Mouse (Mus musculus): ENCODE measurements around the gene Tbx1.
"Not testable (repeated sequence)": the region's sequence is repeated elsewhere in the genome, so short reads cannot be mapped to it uniquely, and the experiment has no call there.

The Tbx1 gene

DNA sequence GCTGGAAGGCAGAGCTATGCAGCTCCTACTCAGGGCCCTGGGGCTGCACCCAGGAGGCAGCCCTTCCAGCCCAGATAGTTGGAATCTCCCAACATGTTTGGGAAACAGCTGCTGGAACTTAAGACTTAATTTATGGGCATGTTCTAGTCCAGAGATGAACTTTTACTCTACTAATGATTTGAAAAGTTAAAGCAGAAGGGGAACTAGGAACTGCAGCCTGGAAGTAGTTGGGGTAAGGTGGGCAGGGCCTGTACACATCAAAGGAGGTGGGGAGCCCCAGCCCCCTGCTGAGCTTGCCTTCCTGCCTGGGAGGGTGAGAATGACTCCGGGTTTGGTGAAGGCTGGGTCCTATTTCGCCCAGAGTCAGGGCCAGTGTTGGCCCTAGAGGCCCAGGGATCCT lies 35.8 kb downstream of the Tbx1 start:
- in situ Hi-C loops (cut with MboI, MseI), result no loop called here

- in situ Hi-C loops (cut with MboI, MseI), result no loop called here
Measured at GRCm38 (mm10) chr16:18552106-18552710, 38.3 kb downstream of the Tbx1 start.

- in situ Hi-C loops (cut with MboI, MseI), result no loop called here
Measured at GRCm38 (mm10) chr16:18551604-18552003, 38.9 kb downstream of the Tbx1 start.

DNA sequence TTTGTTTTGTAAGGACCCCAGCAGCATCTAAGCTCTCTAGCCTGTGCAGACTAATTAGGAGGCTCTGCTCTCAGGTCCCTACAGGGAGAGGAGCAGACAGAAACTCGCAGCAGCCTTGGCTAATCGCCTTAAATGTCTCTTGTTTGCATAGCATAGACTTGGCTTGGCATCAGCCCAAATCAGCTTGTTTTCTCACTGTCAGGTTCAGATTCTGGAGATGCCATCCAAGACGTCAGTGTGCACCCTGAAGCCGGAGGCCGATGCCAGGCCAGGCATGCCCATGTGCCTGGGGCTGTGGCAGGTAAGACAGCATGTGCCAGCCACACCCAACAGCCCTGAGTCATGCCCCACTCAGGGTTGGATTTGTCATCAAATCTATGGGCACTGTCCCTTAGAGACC lies 42.6 kb downstream of the Tbx1 start:
- in situ Hi-C loops (cut with MboI, MseI), result no loop called here

GRCm38 (mm10) chr16:18543151-18543829 lies 47.2 kb downstream of the Tbx1 start:
- in situ Hi-C loops (cut with MboI, MseI), result no loop called here

DNA sequence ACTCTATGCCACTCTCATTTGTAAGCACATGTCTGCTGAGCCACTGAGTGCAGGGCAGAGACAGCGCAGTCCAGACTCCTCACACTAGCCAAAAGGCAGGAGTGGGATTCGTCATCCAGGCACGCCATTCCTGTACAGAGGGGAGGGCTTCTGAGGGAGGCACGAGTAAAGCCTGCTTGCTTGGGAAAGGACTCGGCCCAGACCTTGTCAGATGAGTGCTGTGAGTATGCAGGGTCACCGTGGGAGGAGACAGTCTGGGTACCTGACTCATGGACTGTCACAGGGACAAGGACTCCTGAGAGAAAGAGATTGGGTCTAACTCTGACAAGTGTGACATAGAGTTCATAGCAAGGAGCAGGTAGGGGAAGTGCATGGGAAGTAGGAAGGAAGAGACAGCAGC lies 51.2 kb downstream of the Tbx1 start:
- in situ Hi-C loops (cut with MboI, MseI), result no loop called here

- in situ Hi-C loops (cut with MboI, MseI), result no loop called here
Measured at GRCm38 (mm10) chr16:18537407-18537990, 53.0 kb downstream of the Tbx1 start.

GRCm38 (mm10) chr16:18533061-18533460 lies 57.4 kb downstream of the Tbx1 start:
- in situ Hi-C loops (cut with MboI, MseI), result not testable (repeated sequence)

Data from regulatory T cell (primary cell).